Mouse (Mus musculus): ENCODE data around the gene Fbxo3. TPM values are rescaled to one million over a fixed set of nuclear protein-coding genes. Genes with fewer than 3 reads are reported as not detected.
A peak's percentile ranks its signal among the peaks of the same experiment; 100 is the strongest.
"Not testable (repeated sequence)": the region's sequence is repeated elsewhere in the genome, so short reads cannot be mapped to it uniquely, and the experiment has no call there.

Fbxo3 gene
- polyA plus RNA-seq, 1 experiment from 2014 or later = 60.1 TPM

GRCm38 (mm10) chr2:104097396-104097795, 69.9 kb downstream of the Fbxo3 start:
- H3K36me3 ChIP-seq (ENCODE audit: control insufficient read depth, insufficient read depth, low read length); H3K9ac ChIP-seq (ENCODE audit: low read length); H3K4me1 ChIP-seq (ENCODE audit: control insufficient read depth, insufficient read depth, low read length); DNase-seq (ENCODE audit: low spot score, missing footprints); H3K27me3 ChIP-seq (ENCODE audit: control insufficient read depth, insufficient read depth, low read length); H3K27ac ChIP-seq (ENCODE audit: low read depth, low read length); H3K4me3 ChIP-seq (ENCODE audit: low read depth, low read length); H3K9me3 ChIP-seq (ENCODE audit: control insufficient read depth, low read length); ATAC-seq (ENCODE audit: low FRiP score): not testable (repeated sequence)
- H3K4me2 ChIP-seq = 0 out of 2 replicates have a peak overlapping the region, but pooled peaks have one; percentile 7
- WGBS = 98% methylated on average over 4 of the region's 4 CpGs

GRCm38 (mm10) chr2:104098529-104099230, 71.2 kb downstream of the Fbxo3 start:
- ATAC-seq (ENCODE audit: low FRiP score) (no peak), DNase-seq (ENCODE audit: low spot score, missing footprints) (no peak)
- no peak overlapping the region for H3K9ac ChIP-seq (ENCODE audit: low read length)
- H3K27me3 ChIP-seq (ENCODE audit: control insufficient read depth, insufficient read depth, low read length) = no peaks in the 10 kb centered on the region
- no peaks in the 10 kb centered on the region for H3K9me3 ChIP-seq (ENCODE audit: control insufficient read depth, low read length)
- WGBS = 48% methylated on average over 3 of the region's 3 CpGs
- H3K27ac ChIP-seq (ENCODE audit: low read depth, low read length) = no peak overlapping the region
- no peak overlapping the region for H3K4me3 ChIP-seq (ENCODE audit: low read depth, low read length)
- no peak overlapping the region for H3K4me2 ChIP-seq
- H3K4me1 ChIP-seq (ENCODE audit: control insufficient read depth, insufficient read depth, low read length) = peaks cover 9% of the 10 kb centered on the region; the same call in 1 of the 2 replicates
- no peaks in the 10 kb centered on the region for H3K36me3 ChIP-seq (ENCODE audit: control insufficient read depth, insufficient read depth, low read length)

GRCm38 (mm10) chr2:104099231-104099585, 71.7 kb downstream of the Fbxo3 start:
- peaks cover 9% of the 10 kb centered on the region; the same call in 1 of the 2 replicates for H3K4me1 ChIP-seq (ENCODE audit: control insufficient read depth, insufficient read depth, low read length)
- 87% methylated on average over 2 of the region's 2 CpGs for WGBS
- H3K4me3 ChIP-seq (ENCODE audit: low read depth, low read length) = no peak overlapping the region
- ATAC-seq (ENCODE audit: low FRiP score) (no peak), DNase-seq (ENCODE audit: low spot score, missing footprints) (no peak)
- no peaks in the 10 kb centered on the region for H3K27me3 ChIP-seq (ENCODE audit: control insufficient read depth, insufficient read depth, low read length)
- no peak overlapping the region for H3K9ac ChIP-seq (ENCODE audit: low read length)
- H3K36me3 ChIP-seq (ENCODE audit: control insufficient read depth, insufficient read depth, low read length) = no peaks in the 10 kb centered on the region
- H3K27ac ChIP-seq (ENCODE audit: low read depth, low read length) = no peak overlapping the region
- H3K4me2 ChIP-seq = no peak overlapping the region
- H3K9me3 ChIP-seq (ENCODE audit: control insufficient read depth, low read length) = no peaks in the 10 kb centered on the region

GRCm38 (mm10) chr2:104099946-104100345, 72.4 kb downstream of the Fbxo3 start:
- Histone ChIP-seq H3K9ac (ENCODE audit: low read length) (no peak overlapping the region), H3K4me3 (ENCODE audit: low read depth, low read length) (no peak overlapping the region), H3K36me3 (ENCODE audit: control insufficient read depth, insufficient read depth, low read length) (no peaks in the 10 kb centered on the region), H3K9me3 (ENCODE audit: control insufficient read depth, low read length) (no peaks in the 10 kb centered on the region), H3K27ac (ENCODE audit: low read depth, low read length) (no peak overlapping the region), H3K4me2 (no peak overlapping the region), H3K4me1 (ENCODE audit: control insufficient read depth, insufficient read depth, low read length) (peaks cover 9% of the 10 kb centered on the region; the same call in 1 of the 2 replicates), H3K27me3 (ENCODE audit: control insufficient read depth, insufficient read depth, low read length) (no peaks in the 10 kb centered on the region)
- DNase-seq (ENCODE audit: low spot score, missing footprints) (no peak), ATAC-seq (ENCODE audit: low FRiP score) (no peak)
- WGBS = 8% methylated on average over 1 of the region's 1 CpGs

GRCm38 (mm10) chr2:104104800-104105199, 77.3 kb downstream of the Fbxo3 start:
- H3K27ac ChIP-seq (ENCODE audit: low read depth, low read length) = no peak overlapping the region
- no peaks in the 10 kb centered on the region for H3K27me3 ChIP-seq (ENCODE audit: control insufficient read depth, insufficient read depth, low read length)
- no peak overlapping the region for H3K9ac ChIP-seq (ENCODE audit: low read length)
- no peak overlapping the region for H3K4me2 ChIP-seq
- no peak for DNase-seq (ENCODE audit: low spot score, missing footprints)
- no peaks in the 10 kb centered on the region for H3K9me3 ChIP-seq (ENCODE audit: control insufficient read depth, low read length)
- no peak for ATAC-seq (ENCODE audit: low FRiP score)
- H3K4me3 ChIP-seq (ENCODE audit: low read depth, low read length) = no peak overlapping the region
- no peaks in the 10 kb centered on the region for H3K36me3 ChIP-seq (ENCODE audit: control insufficient read depth, insufficient read depth, low read length)
- no peaks in the 10 kb centered on the region for H3K4me1 ChIP-seq (ENCODE audit: control insufficient read depth, insufficient read depth, low read length)
- WGBS = 87% methylated on average over 6 of the region's 6 CpGs

GRCm38 (mm10) chr2:104109021-104109420, 81.5 kb downstream of the Fbxo3 start:
- not testable (repeated sequence) for H3K27me3 ChIP-seq (ENCODE audit: control insufficient read depth, insufficient read depth, low read length); H3K36me3 ChIP-seq (ENCODE audit: control insufficient read depth, insufficient read depth, low read length); H3K4me2 ChIP-seq; H3K9ac ChIP-seq (ENCODE audit: low read length); ATAC-seq (ENCODE audit: low FRiP score); H3K4me1 ChIP-seq (ENCODE audit: control insufficient read depth, insufficient read depth, low read length); DNase-seq (ENCODE audit: low spot score, missing footprints); H3K4me3 ChIP-seq (ENCODE audit: low read depth, low read length); H3K27ac ChIP-seq (ENCODE audit: low read depth, low read length); H3K9me3 ChIP-seq (ENCODE audit: control insufficient read depth, low read length)
- WGBS = 91% methylated on average over 2 of the region's 2 CpGs

- DNase-seq (ENCODE audit: low spot score, missing footprints) (peak; percentile 56), ATAC-seq (ENCODE audit: low FRiP score) (no peak)
- Histone ChIP-seq H3K4me2 (no peak overlapping the region), H3K9ac (ENCODE audit: low read length) (no peak overlapping the region), H3K27me3 (ENCODE audit: control insufficient read depth, insufficient read depth, low read length) (no peaks in the 10 kb centered on the region), H3K27ac (ENCODE audit: low read depth, low read length) (no peak overlapping the region), H3K4me1 (ENCODE audit: control insufficient read depth, insufficient read depth, low read length) (no peaks in the 10 kb centered on the region), H3K4me3 (ENCODE audit: low read depth, low read length) (no peak overlapping the region), H3K9me3 (ENCODE audit: control insufficient read depth, low read length) (no peaks in the 10 kb centered on the region), H3K36me3 (ENCODE audit: control insufficient read depth, insufficient read depth, low read length) (no peaks in the 10 kb centered on the region)
- 75% methylated on average over 2 of the region's 2 CpGs for WGBS
Measured at GRCm38 (mm10) chr2:104109528-104109927, 82.0 kb downstream of the Fbxo3 start.

- DNase-seq (ENCODE audit: low spot score, missing footprints) (peak; percentile 59), ATAC-seq (ENCODE audit: low FRiP score) (no peak)
- H3K9me3 ChIP-seq (ENCODE audit: control insufficient read depth, low read length) = no peaks in the 10 kb centered on the region
- no peaks in the 10 kb centered on the region for H3K4me1 ChIP-seq (ENCODE audit: control insufficient read depth, insufficient read depth, low read length)
- H3K4me3 ChIP-seq (ENCODE audit: low read depth, low read length) = no peak overlapping the region
- no peaks in the 10 kb centered on the region for H3K27me3 ChIP-seq (ENCODE audit: control insufficient read depth, insufficient read depth, low read length)
- no peak overlapping the region for H3K4me2 ChIP-seq
- no peak overlapping the region for H3K27ac ChIP-seq (ENCODE audit: low read depth, low read length)
- WGBS = 90% methylated on average over 4 of the region's 4 CpGs
- H3K9ac ChIP-seq (ENCODE audit: low read length) = no peak overlapping the region
- H3K36me3 ChIP-seq (ENCODE audit: control insufficient read depth, insufficient read depth, low read length) = no peaks in the 10 kb centered on the region
Measured at GRCm38 (mm10) chr2:104110031-104110430, 82.5 kb downstream of the Fbxo3 start.

GRCm38 (mm10) chr2:104111170-104111797, 83.8 kb downstream of the Fbxo3 start:
- WGBS = no CpG with 5 or more reads among the region's 1 CpGs

More at GRCm38 (mm10) chr2:104111170-104111797, 83.8 kb downstream of the Fbxo3 start:
- not testable (repeated sequence) for H3K36me3 ChIP-seq (ENCODE audit: control insufficient read depth, insufficient read depth, low read length); H3K9me3 ChIP-seq (ENCODE audit: control insufficient read depth, low read length); H3K4me1 ChIP-seq (ENCODE audit: control insufficient read depth, insufficient read depth, low read length); DNase-seq (ENCODE audit: low spot score, missing footprints); H3K4me3 ChIP-seq (ENCODE audit: low read depth, low read length); ATAC-seq (ENCODE audit: low FRiP score); H3K4me2 ChIP-seq; H3K27ac ChIP-seq (ENCODE audit: low read depth, low read length); H3K9ac ChIP-seq (ENCODE audit: low read length); H3K27me3 ChIP-seq (ENCODE audit: control insufficient read depth, insufficient read depth, low read length)

All from midbrain, embryonic 11.5 days (tissue).